Mouse (Mus musculus) G1E-ER4 (cell line): ENCODE data around the gene Cgn. TPM values are rescaled to one million over a fixed set of nuclear protein-coding genes. Genes with fewer than 3 reads are reported as not detected.

Experiments
- GATA1 ChIP-seq: IDR thresholded peaks from one replicate; pipeline ENCODE4 v1.8.0; 2012; ENCODE audit warnings: low read length, inconsistent platforms
- polyA plus RNA-seq: library from polyadenylated mRNA; stranded (reverse); fragments of >175 nt; gene quantifications from 2 replicates; pipeline ENCODE4 v1.2.3, GENCODE M21; 2012

Cgn gene
- polyA plus RNA-seq, 1 experiment, result 0.02 TPM

GRCm38 (mm10) chr3:94804976-94805375, 18.7 kb upstream of the Cgn start:
- no peak for TF ChIP-seq GATA1

GRCm38 (mm10) chr3:94804146-94804545, 17.9 kb upstream of the Cgn start:
- no peak for TF ChIP-seq GATA1

DNA sequence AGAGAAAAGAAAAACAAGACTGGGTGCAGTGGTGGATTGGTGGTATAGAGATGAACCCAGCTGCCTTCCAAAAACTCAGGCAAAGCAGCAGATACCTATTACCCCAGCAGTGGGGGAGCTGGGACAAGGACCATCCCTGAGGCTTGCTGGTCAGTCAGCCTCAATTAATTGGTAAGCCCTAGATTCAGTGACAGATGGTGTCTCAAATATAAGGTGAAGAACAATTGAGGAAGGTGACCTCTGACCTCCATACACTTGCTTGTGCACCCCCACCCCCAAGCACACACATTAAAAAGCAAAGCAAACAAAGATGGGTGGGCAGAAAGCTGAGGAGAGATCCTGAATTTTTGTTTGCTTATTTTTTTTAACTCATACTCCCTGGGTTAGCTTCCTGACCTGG, 9.9 kb upstream of the Cgn start:
- TF ChIP-seq GATA1, result no peak

DNA sequence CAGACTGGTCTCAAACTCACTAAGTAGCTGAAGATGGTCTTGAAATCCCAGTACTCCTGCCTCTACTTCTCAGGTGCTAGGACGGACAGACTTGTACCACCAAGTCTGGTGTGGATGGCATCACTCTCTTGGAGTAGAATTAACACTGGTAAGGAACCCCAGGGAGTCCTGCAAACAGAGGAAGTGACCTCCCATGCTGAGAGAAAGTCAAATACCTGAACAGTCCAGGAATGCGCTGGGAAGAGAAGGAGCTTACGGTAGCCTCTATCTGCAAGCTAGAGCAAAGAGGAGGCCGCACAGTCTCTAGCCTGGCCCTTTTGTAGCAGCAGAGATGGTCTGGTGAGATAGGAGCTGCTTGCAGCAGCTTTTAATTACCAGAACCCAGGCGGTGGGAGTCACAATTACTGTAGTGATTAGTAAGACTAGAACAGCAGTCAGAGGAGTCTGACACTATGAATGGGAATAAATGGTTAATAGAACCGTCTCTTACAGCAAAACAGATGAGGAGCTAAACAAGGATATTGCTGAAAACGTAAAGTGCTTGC, 9.4 kb upstream of the Cgn start:
- no peak for TF ChIP-seq GATA1

DNA sequence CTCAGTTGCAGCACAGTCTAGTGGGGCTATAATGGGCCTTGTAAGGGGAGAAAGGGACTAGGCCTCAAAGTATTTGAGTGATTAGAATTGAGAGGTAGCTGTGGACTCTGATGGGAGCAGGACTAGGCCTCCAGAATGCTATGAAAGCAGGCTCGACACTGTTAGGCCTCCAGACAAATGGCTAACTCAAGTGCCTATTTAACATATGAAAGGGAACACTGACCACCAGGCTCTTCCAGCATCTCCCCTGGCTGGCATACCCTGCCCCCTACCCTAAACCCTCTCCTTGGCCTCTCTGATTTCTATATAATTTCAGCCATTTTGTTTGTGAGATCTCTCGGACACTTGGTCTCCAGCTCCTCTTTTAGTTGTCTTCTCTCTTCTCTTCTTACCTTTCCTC, 8.1 kb upstream of the Cgn start:
- TF ChIP-seq GATA1, result no peak

GRCm38 (mm10) chr3:94793672-94794071, 7.4 kb upstream of the Cgn start:
- no peak for TF ChIP-seq GATA1

DNA sequence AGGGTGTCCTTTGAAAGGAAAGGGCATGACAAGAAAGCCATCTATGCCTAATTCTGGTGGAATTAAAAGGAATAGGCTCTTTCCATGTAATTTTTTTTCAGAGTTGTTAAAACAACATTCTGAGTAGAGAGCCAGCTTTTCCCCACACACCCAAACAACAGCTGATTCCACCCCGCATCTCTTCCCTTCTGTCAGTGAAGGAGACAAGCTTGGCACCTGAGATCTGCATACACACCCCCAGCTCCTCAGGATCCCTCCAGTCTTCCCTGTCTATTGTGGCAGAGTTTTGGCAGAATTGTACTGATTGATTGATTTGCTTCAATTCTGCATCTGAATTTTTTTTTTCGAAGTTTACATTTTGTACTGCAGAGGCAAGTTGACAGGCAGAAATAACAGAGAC, 6.0 kb upstream of the Cgn start:
- no peak for TF ChIP-seq GATA1

DNA sequence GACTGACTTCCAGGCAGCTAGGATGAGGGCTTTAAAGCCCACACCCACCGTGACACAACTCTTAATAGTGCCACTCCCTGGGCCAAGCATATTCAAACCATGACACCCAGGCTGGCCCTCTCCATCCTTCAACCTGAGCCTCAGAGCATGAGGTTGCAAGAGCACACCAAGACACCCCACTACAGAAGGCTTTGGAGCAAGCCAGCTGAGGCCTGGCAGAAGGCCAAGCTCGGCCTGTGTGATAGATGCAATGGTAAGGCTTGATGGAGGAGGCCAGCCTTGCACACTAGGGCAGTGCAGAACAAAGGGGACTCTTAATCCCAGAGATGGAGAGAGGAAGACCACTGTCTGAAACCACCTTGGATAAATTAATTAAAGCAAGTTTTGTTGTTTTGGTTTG, 3.2 kb upstream of the Cgn start:
- TF ChIP-seq GATA1, result no peak

- TF ChIP-seq GATA1, result no peak
These were observed 2.8 kb upstream of the Cgn start for GRCm38 (mm10) chr3:94789071-94789470.

DNA sequence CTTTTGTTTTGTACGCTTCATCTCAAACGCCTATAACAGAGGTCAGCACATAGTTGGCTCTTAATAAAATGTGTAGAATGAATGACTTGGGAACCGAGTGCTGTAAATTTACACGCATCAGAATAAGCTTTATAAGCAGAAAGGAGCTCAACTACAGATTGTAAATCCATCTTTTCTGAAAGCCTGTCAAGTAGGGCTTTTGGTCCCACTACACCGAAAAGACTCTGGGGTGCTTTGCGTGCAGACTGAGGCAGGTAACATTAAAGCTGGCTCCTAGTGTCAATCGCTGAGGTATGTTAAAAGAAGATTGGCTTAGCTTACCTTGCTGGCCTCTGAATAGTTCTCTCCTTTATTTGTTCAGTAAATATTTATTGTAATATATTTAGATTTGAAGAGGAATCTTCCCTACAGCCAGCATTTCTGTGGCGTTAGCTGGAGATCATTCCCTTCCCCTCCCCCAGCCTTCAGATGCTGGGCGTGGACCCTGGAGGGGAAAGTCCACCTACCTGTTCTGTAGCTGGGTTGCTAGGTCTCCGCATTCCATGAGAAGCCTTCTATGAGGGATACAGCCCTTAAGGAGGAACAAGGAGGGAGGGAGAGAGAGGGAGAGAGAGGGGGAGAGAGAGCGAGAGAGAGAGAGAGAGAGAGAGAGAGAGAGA, 959 bp upstream of the Cgn start:
- TF ChIP-seq GATA1, result no peak

DNA sequence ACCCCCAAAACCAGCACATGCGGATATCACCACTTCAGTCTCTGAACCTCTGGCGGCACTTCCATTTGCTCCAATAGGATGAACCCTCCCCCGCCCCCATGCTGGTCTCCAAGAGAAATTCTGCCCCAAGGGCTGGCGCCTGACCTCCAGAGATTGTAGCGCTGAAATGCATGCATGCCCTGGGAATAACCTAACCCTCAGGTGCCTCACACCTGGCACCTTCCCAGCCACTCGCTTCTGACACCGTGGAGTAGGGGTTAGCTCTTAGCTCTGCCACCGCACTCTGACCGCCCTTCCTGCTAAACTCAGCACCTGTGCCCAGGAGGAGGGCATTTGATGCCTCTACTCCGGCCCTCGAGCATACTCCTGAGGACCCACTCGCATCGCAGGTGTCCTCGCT, 334 bp downstream of the Cgn start:
- TF ChIP-seq GATA1, result no peak

DNA sequence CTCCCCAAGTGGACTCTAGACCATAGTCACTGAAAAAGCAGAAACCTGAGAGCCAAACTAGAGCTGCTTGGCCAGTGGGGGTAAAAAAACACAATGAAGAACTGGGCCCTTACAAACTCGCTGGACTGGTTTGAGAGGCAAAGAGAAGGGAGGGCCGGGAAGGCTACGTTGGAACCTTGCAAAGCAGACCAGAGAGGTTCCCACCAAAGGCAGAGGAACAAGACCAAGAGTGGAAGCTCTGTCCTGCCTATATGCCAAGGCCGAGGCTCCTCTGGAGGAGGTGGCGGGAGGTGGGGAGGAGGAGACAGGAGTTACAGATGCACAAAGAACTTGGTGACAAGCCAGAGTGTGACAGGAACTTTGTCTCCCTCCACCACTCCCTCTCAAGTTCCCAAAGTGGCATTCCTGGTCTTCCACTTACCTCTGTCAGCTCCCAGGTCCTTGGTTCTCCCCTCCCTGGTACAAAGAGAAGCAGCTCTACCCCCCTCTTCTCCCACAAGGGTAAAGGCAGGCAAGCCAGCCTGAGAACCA, 2.1 kb downstream of the Cgn start:
- TF ChIP-seq GATA1, result no peak

DNA sequence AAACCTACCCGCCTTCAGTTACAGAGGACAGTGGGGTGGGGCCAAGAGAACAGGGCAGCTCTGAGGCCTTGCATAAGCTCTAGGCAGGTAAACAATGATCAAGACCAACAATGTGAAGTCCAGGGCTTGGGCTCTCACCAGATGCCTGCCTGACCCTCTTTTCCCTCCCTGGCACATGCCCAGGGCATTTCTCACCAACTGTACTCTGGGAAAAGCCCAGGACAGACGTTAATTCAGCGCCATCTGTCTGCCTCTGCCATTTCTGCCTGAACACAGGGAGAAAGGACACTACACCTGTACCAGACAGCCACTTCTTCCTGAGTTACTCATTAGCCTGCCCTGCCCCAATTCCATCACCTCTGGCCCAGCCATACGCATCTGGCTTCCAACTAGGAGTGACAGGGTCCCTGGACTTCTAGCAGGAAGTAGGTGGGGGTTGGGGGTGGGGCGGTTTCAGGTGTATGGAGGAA, 2.8 kb downstream of the Cgn start:
- TF ChIP-seq GATA1, result no peak

DNA sequence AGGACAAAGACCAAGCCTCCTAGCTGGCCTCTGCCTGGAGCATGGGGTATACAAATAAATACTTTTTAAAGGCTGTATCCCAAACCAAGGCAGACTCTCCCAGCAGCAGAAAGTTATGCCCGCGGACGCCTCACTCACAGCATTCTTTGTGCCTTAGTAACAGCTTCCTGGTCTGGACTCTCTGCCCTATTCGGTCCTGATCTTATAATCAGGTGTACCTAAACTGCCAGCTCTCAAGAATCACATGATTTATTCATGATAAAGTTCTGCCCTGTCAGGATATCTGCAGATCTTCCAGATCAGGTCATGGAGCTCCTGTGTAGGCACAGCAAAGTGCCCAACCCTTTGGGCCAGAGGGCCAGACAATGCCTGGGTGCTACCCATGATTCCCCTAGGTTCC, 3.4 kb downstream of the Cgn start:
- TF ChIP-seq GATA1, result no peak

- no peak for TF ChIP-seq GATA1
These were observed 4.9 kb downstream of the Cgn start for GRCm38 (mm10) chr3:94781356-94781755.

DNA sequence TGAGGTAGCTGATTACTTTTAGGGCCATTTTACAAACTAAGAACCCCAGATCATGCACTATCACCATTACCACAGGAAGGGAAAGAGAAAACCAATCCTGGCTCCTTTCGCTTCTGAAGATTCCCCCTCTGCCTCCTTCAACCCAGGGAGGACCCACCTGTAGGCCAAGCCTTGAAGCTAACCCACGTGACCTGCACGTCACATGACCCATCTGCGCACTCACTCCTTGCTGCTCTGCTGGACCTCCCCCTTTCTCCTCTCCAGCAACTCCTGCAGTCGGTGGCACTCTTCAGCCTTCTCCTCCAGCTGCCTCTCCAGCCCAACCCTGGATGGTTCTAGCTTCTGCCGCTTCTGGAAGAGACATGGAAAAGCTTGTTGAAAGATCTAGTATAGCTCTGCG, 10.4 kb downstream of the Cgn start:
- no peak for TF ChIP-seq GATA1

GRCm38 (mm10) chr3:94774039-94774438, 12.3 kb downstream of the Cgn start:
- TF ChIP-seq GATA1, result no peak
